Mouse (Mus musculus): ENCODE data around the gene Tppp3.

GRCm38 (mm10) chr8:105475254-105475653 lies 3.9 kb upstream of the Tppp3 start:
- no peak for TF ChIP-seq CTCF (conservative IDR thresholded peaks at IDR 0.05; ENCODE audit: insufficient read depth, insufficient read length, low read depth, low read length)
- TF ChIP-seq POLR2A (IDR thresholded peaks at IDR 0.05; ENCODE audit: low read depth, low read length), result no peak

All from kidney, adult 2 months (tissue).